Mouse (Mus musculus) MEL-GATA-1-ER (cell line): ENCODE results near the gene Prh1.
"Not testable (repeated sequence)": the region's sequence is repeated elsewhere in the genome, so short reads cannot be mapped to it uniquely, and the experiment has no call there.

Source experiments
- DNase-seq: peaks from one replicate; pipeline ENCODE4 v3.0.0-alpha.2; 2012; ENCODE audit warnings: low read depth; ENCODE audit errors: extremely low read depth

The Prh1 gene

GRCm38 (mm10) chr6:132569509-132569908 lies at the start of gene Prh1:
Gene Prh1, plus strand, starts transcription at chr6:132569809.
- DNase-seq = not testable (repeated sequence)

- not testable (repeated sequence) for DNase-seq
Observed at GRCm38 (mm10) chr6:132595613-132596012, 26.0 kb downstream of the Prh1 start, which contains the start of gene Prp2. Gene Prp2, plus strand, starts transcription at chr6:132595913.
